Mouse (Mus musculus): ENCODE results near the gene Etv6. TPM values are rescaled to one million over a fixed set of nuclear protein-coding genes. Genes with fewer than 3 reads are reported as not detected.

Etv6 gene
- total RNA-seq, 2 experiments from 2014 or later: 9.2 to 9.8 TPM

DNA sequence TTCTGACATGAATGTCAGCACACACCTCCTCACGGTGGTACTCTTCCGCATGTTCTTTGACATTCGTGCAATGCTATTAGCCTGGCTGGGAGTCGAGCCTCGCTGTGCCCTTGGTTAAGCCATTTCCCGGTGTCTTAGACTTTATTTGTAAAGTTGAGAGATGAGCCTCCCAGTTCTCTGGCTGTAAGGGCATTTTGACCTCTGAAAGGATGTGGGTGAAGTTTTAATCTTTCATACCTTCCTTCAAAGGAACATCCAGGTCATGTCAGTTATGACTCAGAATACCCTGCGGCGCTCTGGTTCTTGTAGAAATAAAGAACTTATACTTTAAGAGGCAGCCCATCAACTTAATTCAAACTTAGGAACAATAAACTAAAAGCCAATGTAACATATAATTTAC lies 32.0 kb downstream of the Etv6 start:
- DNase-seq (ENCODE audit: low spot score in 2 of 2): no peak
- no peak for TF ChIP-seq CTCF (conservative IDR thresholded peaks at IDR 0.05)
- Histone ChIP-seq H3K27ac (no peak overlapping the region), H3K4me3 (no peak overlapping the region)

DNA sequence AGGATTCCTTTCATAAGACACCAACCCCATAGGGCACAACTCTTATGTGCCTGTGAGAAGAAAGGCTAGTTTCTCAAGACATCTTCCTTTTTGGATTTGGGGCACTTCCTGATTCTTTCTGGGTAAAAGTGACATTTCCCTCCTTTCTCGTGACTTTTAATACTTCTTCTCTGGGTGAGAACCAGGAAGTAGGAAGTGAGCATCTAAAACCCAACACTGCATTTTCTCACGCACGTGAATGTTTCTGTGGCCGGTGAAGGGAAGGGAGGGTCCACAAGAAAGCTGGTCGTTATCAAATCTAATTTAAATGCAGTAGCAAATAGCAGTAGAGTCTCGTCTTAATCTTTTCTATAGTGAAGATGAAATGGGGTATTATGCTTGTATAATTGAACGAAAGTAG lies 36.9 kb downstream of the Etv6 start:
- no peak overlapping the region for H3K27ac ChIP-seq
- H3K4me3 ChIP-seq: no peak overlapping the region
- no peak for TF ChIP-seq CTCF (conservative IDR thresholded peaks at IDR 0.05)
- DNase-seq (ENCODE audit: low spot score in 2 of 2): no peak

DNA sequence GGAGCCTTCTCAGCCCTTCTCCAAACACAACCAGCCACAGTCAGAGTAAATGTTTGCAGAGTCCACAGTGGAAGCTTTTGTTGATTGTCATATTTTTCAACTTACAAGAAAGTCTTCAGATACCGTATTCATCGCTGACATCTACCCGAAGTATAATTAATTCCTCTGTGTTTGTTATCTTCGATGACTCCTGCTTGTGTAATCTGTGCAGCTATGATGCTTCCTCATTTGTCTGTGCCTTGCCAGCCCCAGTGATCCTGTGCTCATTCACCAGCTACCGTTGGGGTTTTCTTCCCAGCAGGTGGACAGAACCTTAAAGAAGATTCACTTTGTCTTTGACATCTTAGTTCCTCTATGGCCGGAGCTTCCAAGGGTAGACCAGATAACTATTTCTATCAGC lies 37.4 kb downstream of the Etv6 start:
- no peak overlapping the region for H3K4me3 ChIP-seq
- no peak overlapping the region for H3K27ac ChIP-seq
- DNase-seq (ENCODE audit: low spot score in 2 of 2): no peak
- TF ChIP-seq CTCF (conservative IDR thresholded peaks at IDR 0.05): no peak

DNA sequence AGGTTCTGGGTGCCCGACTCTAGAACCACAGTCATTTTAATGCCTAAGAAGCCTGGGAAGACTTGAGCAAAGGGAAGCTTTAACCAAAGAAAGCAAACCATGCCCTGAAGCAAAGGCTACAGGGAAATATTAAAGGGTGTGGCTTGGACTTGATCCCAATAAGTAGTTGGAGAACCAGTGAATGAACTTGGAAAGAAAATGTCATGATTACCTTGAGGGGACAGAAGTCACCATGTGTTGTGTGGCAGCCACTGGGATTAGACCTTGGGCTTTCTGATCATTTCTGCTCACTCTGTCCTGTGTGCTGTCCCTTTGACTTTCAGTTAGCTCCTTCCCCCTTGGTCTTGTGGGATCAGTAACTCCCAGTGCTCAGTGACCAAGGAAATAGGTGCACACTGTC lies 38.9 kb downstream of the Etv6 start:
- Histone ChIP-seq H3K27ac (no peak overlapping the region), H3K4me3 (no peak overlapping the region)
- no peak for TF ChIP-seq CTCF (conservative IDR thresholded peaks at IDR 0.05)
- DNase-seq (ENCODE audit: low spot score in 2 of 2): no peak

DNA sequence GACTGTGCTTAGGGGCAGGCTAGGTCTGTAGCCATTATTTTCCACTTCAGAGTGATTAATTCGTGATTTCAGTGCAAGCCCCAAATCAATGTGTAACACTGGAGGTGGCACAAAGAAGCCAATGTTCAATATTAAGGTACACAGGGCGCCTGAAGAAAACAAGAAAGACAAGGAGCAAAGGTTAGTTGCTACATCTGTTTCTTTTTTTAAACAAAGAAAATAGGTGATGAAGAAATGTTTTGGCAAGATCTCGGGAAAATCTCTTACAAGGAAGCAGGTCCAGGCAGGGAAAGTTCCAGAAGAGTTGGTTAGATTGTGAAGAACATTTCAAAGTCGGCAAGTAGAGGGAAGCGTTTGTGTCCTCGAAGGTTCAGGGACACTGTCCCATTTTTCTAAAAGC lies 39.5 kb downstream of the Etv6 start:
- Histone ChIP-seq H3K4me3 (no peak overlapping the region), H3K27ac (no peak overlapping the region)
- DNase-seq (ENCODE audit: low spot score in 2 of 2): no peak
- no peak for TF ChIP-seq CTCF (conservative IDR thresholded peaks at IDR 0.05)

DNA sequence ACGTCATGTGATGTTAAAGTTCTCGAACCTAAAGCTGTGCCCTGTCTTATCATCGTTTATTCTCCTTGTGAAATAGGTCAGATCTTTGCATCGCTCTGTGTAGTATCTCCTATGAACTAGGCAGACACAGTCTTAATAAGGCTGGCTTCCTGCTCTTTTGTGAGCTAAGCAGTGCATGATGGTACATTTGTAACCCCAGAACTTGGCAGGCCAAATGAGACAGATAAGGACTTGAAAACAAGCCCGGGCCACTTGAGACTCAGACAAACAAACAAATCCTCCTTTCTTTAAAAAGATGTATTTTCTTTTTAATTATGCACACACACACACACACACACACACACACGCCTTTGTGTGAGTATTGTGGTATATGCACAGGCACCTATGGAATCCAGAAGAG lies 42.5 kb downstream of the Etv6 start:
- no peak for TF ChIP-seq CTCF (conservative IDR thresholded peaks at IDR 0.05)
- Histone ChIP-seq H3K27ac (no peak overlapping the region), H3K4me3 (no peak overlapping the region)
- DNase-seq (ENCODE audit: low spot score in 2 of 2): no peak

DNA sequence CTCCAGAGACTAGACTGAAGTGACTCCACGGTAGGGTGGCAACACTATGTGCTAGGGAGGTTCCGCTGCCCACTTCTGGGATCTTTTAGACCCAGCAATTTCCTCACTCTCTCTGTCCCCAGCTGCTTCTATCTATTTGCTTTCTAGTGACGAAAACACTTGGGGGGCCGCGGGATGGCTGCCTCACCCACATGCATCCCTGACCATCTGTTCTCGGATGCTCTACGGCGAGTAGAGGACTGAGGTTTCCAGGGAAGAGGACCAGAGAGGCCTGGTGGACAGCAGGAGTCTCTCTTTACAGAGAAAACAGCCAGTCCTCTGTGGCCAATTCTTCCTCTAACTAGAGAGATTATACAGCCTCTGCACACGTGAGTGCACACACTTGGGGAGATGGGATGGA lies 43.6 kb downstream of the Etv6 start:
- no peak for TF ChIP-seq CTCF (conservative IDR thresholded peaks at IDR 0.05)
- peak; percentile 21 to 26 for DNase-seq (ENCODE audit: low spot score in 2 of 2)
- no peak overlapping the region for H3K4me3 ChIP-seq
- no peak overlapping the region for H3K27ac ChIP-seq

DNA sequence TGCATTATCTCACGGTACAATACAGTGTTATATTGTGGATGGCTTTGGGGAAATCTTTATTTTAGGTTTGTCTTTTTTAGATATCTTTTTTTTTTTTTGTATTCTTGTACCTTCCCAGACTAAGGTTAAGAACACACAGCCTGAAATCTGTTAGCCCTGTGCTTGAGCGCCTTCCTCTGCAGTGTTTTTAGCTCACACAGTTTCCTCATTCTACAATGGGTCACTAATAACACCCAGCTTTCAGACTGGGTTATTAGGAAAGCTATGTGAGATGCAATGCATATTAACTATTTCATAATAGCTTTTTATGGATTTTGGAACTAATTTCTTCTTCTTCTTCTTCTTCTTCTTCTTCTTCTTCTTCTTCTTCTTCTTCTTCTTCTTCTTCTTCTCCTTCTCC lies 44.1 kb downstream of the Etv6 start:
- TF ChIP-seq CTCF (conservative IDR thresholded peaks at IDR 0.05): no peak
- no peak overlapping the region for H3K27ac ChIP-seq
- no peak for DNase-seq (ENCODE audit: low spot score in 2 of 2)
- no peak overlapping the region for H3K4me3 ChIP-seq

DNA sequence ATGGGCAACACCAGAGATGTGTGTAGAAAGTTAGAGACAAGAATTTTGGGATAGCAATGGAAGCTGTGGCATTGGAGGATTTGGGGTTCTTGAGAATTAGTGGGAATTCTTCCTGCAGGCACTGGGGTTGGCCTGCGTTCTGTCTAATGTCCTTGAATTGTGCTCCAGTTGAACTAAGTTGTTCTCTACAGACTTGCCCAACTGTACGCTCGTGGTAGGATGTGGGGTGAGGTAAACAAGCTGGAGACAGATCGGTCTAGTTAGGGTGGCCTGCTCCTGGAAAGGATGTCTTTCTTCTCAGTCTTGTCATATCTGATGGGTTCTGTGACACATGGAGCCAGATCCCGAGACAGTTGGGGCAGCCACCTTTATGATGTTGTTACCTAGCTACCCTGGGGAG lies 45.4 kb downstream of the Etv6 start:
- Histone ChIP-seq H3K4me3 (no peak overlapping the region), H3K27ac (no peak overlapping the region)
- no peak for DNase-seq (ENCODE audit: low spot score in 2 of 2)
- TF ChIP-seq CTCF (conservative IDR thresholded peaks at IDR 0.05): no peak

DNA sequence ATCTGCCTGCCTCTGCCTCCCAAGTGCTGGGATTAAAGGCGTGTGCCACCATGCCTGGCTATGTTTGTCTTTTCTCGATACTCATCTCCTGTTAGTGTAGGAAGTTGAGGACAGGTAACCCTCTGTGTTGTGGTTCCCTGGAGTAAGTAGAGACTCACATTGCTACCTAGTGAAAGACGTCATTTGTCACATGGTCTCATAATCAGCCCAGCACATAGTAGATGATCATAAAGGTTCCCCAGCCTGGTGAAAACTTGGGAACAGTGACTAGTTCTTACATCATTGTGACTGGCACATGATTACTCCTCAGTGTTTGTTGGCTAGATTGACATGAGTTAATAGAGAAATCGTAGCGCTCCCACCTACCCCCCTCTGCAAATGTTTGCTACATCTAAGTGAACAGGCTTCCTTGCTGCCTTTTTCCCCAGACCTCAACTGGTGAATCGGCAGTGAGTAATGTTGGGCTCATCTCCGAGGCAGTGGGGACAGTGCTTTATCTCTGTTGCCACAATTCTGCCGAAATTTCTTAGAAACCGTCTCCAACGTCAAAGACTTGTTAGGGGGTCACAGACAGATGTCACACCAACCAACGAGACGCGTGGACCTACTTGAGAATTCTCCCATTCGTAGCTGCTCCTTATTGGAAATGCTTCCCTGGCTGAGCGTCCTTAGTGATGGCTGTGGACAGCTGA lies 46.9 kb downstream of the Etv6 start:
- no peak for TF ChIP-seq CTCF (conservative IDR thresholded peaks at IDR 0.05)

DNA sequence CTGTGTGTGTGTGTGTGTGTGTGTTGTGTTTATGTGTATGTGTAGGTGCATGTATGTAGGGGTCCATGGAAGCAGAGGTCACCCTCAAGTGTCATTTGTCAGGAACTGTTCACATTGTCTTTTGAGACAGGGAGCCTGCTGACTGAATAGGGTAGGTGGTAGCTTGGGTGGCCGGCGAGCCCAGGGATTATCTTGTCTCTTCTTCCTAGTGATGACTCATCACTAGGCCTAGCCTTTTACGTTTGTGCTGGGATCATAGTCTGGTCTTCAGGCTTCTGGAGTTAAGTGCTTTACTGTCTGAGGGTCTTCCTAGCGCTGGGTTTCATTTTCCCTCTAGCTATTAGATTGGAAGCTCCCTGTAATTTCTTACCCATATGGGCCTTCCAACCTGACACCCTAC lies 47.9 kb downstream of the Etv6 start:
- no peak for TF ChIP-seq CTCF (conservative IDR thresholded peaks at IDR 0.05)
- DNase-seq (ENCODE audit: low spot score in 2 of 2): no peak
- no peak overlapping the region for H3K4me3 ChIP-seq
- no peak overlapping the region for H3K27ac ChIP-seq

More for the DNA sequence above, 46.9 kb downstream of the Etv6 start:
- no peak for DNase-seq (ENCODE audit: low spot score in 2 of 2)
- H3K4me3 ChIP-seq: no peak overlapping the region
- no peak overlapping the region for H3K27ac ChIP-seq

DNA sequence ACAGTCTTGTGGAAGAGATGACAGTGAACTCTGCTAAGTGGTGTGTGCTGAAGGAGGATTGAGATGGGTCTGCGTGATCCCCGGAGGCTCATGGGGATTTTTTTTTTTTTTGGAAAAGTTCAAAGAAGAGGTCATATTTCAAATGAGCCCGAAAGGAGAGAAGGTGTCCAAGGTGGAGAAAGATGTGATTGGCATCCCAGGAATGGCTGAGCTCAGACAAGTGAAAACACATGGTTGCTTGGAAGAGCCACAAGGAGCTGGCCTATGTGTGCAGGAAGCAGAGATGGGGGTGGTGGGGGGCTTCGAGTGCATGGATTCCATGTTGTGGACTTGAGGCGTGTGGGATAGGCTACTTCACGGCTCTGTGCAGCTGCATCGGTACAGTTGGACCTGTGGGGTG lies 50.9 kb downstream of the Etv6 start:
- TF ChIP-seq CTCF (conservative IDR thresholded peaks at IDR 0.05): no peak
- DNase-seq (ENCODE audit: low spot score in 2 of 2): no peak
- Histone ChIP-seq H3K27ac (no peak overlapping the region), H3K4me3 (no peak overlapping the region)

DNA sequence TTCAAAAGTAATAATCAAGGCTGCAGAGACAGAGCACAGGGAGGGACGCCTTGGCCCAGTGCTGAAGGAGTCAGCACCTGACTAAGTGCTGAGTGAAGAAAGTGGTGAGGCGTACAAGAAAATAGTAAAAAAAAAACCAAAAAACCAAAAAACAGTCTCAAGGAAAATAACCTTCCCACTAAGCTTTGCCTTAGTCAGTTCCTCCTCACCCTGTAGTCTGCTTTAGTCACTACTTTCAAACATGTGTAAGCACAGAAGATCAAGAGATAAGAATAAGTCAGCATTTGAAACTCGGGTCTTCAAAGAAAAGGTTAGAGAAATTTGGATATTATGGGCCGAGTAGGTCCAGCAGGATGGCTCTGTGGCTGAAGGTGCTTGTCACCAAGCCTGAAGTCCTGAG lies 52.2 kb downstream of the Etv6 start:
- TF ChIP-seq CTCF (conservative IDR thresholded peaks at IDR 0.05): no peak
- no peak overlapping the region for H3K4me3 ChIP-seq
- no peak for DNase-seq (ENCODE audit: low spot score in 2 of 2)
- no peak overlapping the region for H3K27ac ChIP-seq

DNA sequence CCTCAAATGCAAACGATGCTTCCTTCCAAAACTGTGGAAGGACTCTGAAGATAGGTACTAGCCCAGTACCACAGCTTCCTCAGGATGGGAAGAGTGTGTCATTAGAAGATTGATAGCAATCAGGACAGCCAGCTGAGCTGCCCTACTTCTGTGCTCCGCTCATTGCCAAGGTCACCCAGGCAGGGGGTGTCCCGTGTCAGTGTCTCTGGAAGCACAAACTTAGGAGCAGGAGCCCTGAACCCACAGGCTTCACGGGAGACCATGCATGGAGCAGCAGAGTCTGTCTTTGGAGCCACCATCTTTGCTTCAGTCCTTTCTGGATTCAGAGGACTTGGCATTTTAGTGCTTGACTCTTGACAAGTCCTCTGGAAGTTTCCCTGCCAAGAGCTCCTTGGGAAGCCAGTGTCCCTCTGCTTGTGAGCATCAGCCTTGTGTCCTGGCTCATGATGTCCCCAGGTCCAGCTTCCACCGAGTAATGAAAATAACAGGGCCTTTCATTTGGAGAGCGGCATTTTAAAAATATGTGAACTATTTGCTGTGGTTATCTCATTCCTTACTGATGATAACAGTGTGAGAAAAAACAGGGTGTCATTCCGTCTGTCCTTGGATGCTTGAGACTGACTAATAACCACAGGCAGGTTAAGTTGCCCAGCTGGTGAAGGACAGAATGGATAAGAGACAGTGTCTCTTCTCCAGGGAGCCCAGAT lies 54.3 kb downstream of the Etv6 start:
- Histone ChIP-seq H3K27ac (no peak overlapping the region), H3K4me3 (no peak overlapping the region)
- TF ChIP-seq CTCF (conservative IDR thresholded peaks at IDR 0.05): no peak
- no peak for DNase-seq (ENCODE audit: low spot score in 2 of 2)
